Mouse (Mus musculus) intestine, embryonic 16.5 days (tissue): Measurements from ENCODE around the gene Trmt2a. TPM values are rescaled to one million over a fixed set of nuclear protein-coding genes. Genes with fewer than 3 reads are reported as not detected.

Source experiments
- ATAC-seq: fragments of 200-750 bp; cut with Nextera tagmentation; 2 replicates; pipeline ENCODE4 v1.8.0; 2017; ENCODE audit warnings: moderate TSS enrichment, moderate library complexity
- H3K27ac ChIP-seq: fragments of 300-500 bp; sonication (generic); 2 replicates; pipeline ENCODE4 v1.5.1; 2014; ENCODE audit warnings: mild to moderate bottlenecking, low read length
- H3K27me3 ChIP-seq: fragments of 300-500 bp; sonication (generic); replicated peaks from 2 replicates; pipeline ENCODE4 v1.6.1; 2014; ENCODE audit warnings: low read length, control low read depth, mixed read lengths; ENCODE audit not compliant: control insufficient read depth, insufficient read depth
- H3K36me3 ChIP-seq: fragments of 300-500 bp; sonication (generic); 2 replicates; pipeline ENCODE4 v1.6.1; 2014; ENCODE audit warnings: low read length, control low read depth; ENCODE audit not compliant: control insufficient read depth, insufficient read depth
- H3K4me1 ChIP-seq: fragments of 300-500 bp; sonication (generic); 2 replicates; pipeline ENCODE4 v1.6.1; 2014; ENCODE audit warnings: low read length, control low read depth, mixed read lengths; ENCODE audit not compliant: control insufficient read depth, insufficient read depth
- H3K4me2 ChIP-seq: fragments of 300-500 bp; sonication (generic); 2 replicates; pipeline ENCODE4 v1.6.1; 2014; ENCODE audit warnings: low read depth, low read length, control low read depth
- H3K4me3 ChIP-seq: fragments of 300-500 bp; sonication (generic); 2 replicates; pipeline ENCODE4 v1.5.1; 2014; ENCODE audit warnings: mild to moderate bottlenecking, low read length
- H3K9ac ChIP-seq: fragments of 300-500 bp; sonication (generic); 2 replicates; pipeline ENCODE4 v1.6.1; 2014; ENCODE audit warnings: low read depth, low read length
- H3K9me3 ChIP-seq: fragments of 300-500 bp; sonication (generic); 2 replicates; pipeline ENCODE4 v1.6.1; 2016; ENCODE audit warnings: low read length, control low read depth; ENCODE audit not compliant: control insufficient read depth
- WGBS: fragments of 180-500 bp; shearing (Covaris S2); extraction: QIAGEN DNeasy Blood & Tissue Kit; methylation state at CpG from one replicate; pipeline ENCODE4 v1.1.7; 2014; 5-methylcytosine and 5-hydroxymethylcytosine counted together
- polyA plus RNA-seq: library from polyadenylated mRNA; unstranded; fragments of >200 nt; fragmentation: Nextera tagmentation; extraction: Ambion mirVana; gene quantifications from 2 replicates; pipeline ENCODE4 v1.2.1, GENCODE M21; 2015

Trmt2a gene
- polyA plus RNA-seq, 1 experiment from 2014 or later, result 107 TPM

GRCm38 (mm10) chr16:18214858-18215257 is 33.6 kb upstream of the Trmt2a start:
- WGBS, result 79% methylated on average over 7 of the region's 7 CpGs
- H3K9me3 ChIP-seq, result no peaks in the 10 kb centered on the region
- 0 out of 2 replicates have a peak, but pooled peaks cover 2% of the 10 kb centered on the region for H3K27me3 ChIP-seq
- no peak for ATAC-seq
- no peak overlapping the region for H3K27ac ChIP-seq
- no peak overlapping the region for H3K4me2 ChIP-seq
- H3K4me1 ChIP-seq, result peaks cover 14% of the 10 kb centered on the region
- H3K4me3 ChIP-seq, result no peak overlapping the region
- H3K9ac ChIP-seq, result no peak overlapping the region
- H3K36me3 ChIP-seq, result no peaks in the 10 kb centered on the region

- H3K4me1 ChIP-seq, result peaks cover 14% of the 10 kb centered on the region
- H3K9me3 ChIP-seq, result no peaks in the 10 kb centered on the region
- H3K4me2 ChIP-seq, result no peak within 1 kb of the TSS
- H3K9ac ChIP-seq, result no peak within 1 kb of the TSS
- ATAC-seq, result no peak
- 0 out of 2 replicates have a peak, but pooled peaks cover 2% of the 10 kb centered on the region for H3K27me3 ChIP-seq
- no peak within 1 kb of the TSS for H3K4me3 ChIP-seq
- H3K27ac ChIP-seq, result no peak within 1 kb of the TSS
- WGBS, result 89% methylated on average over 4 of the region's 4 CpGs
- peaks cover 1% of the 10 kb centered on the region; the same call in 1 of the 2 replicates for H3K36me3 ChIP-seq
Measured at GRCm38 (mm10) chr16:18217579-18217978, 30.9 kb upstream of the Trmt2a start, which contains the start of gene Ccdc188. Gene Ccdc188 (plus strand): TSS chr16:18217879.

DNA sequence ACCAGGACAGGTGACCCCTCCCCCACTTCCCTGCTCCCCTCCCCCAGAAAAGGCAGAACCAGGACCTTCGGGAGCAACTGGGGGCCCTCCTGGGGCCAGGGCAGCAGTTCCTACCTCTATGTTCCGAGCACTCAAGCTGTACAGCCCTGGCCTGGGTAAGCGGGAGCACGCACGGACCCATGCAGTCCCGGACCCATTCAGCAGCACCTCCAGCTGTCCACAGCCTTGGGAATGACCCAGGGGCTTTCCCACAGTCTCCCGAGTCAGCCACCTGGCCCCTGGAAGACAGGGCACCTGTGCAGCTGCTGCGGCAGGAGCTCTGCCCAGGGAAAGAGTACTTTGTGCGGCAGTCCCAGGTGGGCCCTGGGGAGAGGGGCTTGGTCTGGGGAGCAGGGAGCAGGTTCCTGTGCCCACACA is 29.9 kb upstream of the Trmt2a start:
- H3K4me3 ChIP-seq, result no peak overlapping the region
- peaks cover 14% of the 10 kb centered on the region for H3K4me1 ChIP-seq
- H3K27ac ChIP-seq, result no peak overlapping the region
- H3K9me3 ChIP-seq, result no peaks in the 10 kb centered on the region
- 0 out of 2 replicates have a peak, but pooled peaks cover 1% of the 10 kb centered on the region for H3K27me3 ChIP-seq
- peaks cover 7% of the 10 kb centered on the region; the same call in 1 of the 2 replicates for H3K36me3 ChIP-seq
- WGBS, result 75% methylated on average over 9 of the region's 9 CpGs
- no peak for ATAC-seq
- H3K9ac ChIP-seq, result no peak overlapping the region
- no peak overlapping the region for H3K4me2 ChIP-seq

GRCm38 (mm10) chr16:18220001-18220400 is 28.5 kb upstream of the Trmt2a start:
- 30% methylated on average over 8 of the region's 8 CpGs for WGBS

GRCm38 (mm10) chr16:18220856-18221542 is 27.5 kb upstream of the Trmt2a start:
- 88% methylated on average over 6 of the region's 6 CpGs for whole genome bisulfite sequencing

More at GRCm38 (mm10) chr16:18220001-18220400, 28.5 kb upstream of the Trmt2a start:
- peak overlapping the region; percentile 1; the same call in 1 of the 2 replicates for H3K9ac ChIP-seq
- H3K4me3 ChIP-seq, result no peak overlapping the region
- ATAC-seq, result peak; percentile 82
- H3K27ac ChIP-seq, result peak overlapping the region; percentile 1; the same call in 1 of the 2 replicates
- H3K27me3 ChIP-seq, result no peaks in the 10 kb centered on the region
- H3K4me2 ChIP-seq, result no peak overlapping the region
- no peaks in the 10 kb centered on the region for H3K9me3 ChIP-seq
- H3K36me3 ChIP-seq, result peaks cover 15% of the 10 kb centered on the region
- H3K4me1 ChIP-seq, result peaks cover 14% of the 10 kb centered on the region

DNA sequence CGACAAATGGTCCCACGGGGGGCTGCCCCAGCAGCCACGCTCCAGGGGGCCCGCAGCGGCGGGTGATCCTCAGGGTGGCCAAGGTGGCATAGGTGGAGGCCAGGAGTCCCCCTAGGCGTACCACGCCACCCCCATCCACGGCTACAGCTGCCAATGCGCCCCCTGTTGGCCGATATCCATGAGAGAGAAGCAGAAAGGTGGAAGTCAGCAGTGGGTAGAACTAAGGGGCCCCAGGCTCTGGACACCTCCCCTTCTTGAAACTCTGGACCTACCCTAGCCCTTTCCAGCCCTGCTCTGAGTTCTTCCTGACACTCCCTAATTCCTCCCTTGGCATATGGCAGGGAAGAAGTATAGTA is 27.0 kb upstream of the Trmt2a start:
- H3K36me3 ChIP-seq, result peaks cover 20% of the 10 kb centered on the region
- WGBS, result 76% methylated on average over 11 of the region's 11 CpGs
- H3K4me1 ChIP-seq, result peaks cover 14% of the 10 kb centered on the region
- no peak overlapping the region for H3K4me3 ChIP-seq
- H3K27ac ChIP-seq, result no peak overlapping the region
- no peaks in the 10 kb centered on the region for H3K27me3 ChIP-seq
- H3K4me2 ChIP-seq, result no peak overlapping the region
- no peak for ATAC-seq
- H3K9ac ChIP-seq, result no peak overlapping the region
- H3K9me3 ChIP-seq, result no peaks in the 10 kb centered on the region

More at GRCm38 (mm10) chr16:18220856-18221542, 27.5 kb upstream of the Trmt2a start:
- H3K27me3 ChIP-seq, result no peaks in the 10 kb centered on the region
- peaks cover 14% of the 10 kb centered on the region for H3K4me1 ChIP-seq
- H3K9ac ChIP-seq, result no peak overlapping the region
- H3K36me3 ChIP-seq, result peaks cover 20% of the 10 kb centered on the region
- H3K27ac ChIP-seq, result peak overlapping the region; percentile 23; the same call in 1 of the 2 replicates
- H3K4me3 ChIP-seq, result no peak overlapping the region
- no peaks in the 10 kb centered on the region for H3K9me3 ChIP-seq
- no peak for ATAC-seq
- no peak overlapping the region for H3K4me2 ChIP-seq

- Histone ChIP-seq H3K36me3 (peaks cover 22% of the 10 kb centered on the region), H3K27ac (no peak overlapping the region), H3K4me2 (no peak overlapping the region), H3K4me1 (peaks cover 14% of the 10 kb centered on the region), H3K4me3 (no peak overlapping the region), H3K9ac (no peak overlapping the region), H3K27me3 (no peaks in the 10 kb centered on the region), H3K9me3 (no peaks in the 10 kb centered on the region)
- ATAC-seq, result no peak
- WGBS, result 78% methylated on average over 11 of the region's 11 CpGs
Measured at GRCm38 (mm10) chr16:18222188-18222587, 26.3 kb upstream of the Trmt2a start.

DNA sequence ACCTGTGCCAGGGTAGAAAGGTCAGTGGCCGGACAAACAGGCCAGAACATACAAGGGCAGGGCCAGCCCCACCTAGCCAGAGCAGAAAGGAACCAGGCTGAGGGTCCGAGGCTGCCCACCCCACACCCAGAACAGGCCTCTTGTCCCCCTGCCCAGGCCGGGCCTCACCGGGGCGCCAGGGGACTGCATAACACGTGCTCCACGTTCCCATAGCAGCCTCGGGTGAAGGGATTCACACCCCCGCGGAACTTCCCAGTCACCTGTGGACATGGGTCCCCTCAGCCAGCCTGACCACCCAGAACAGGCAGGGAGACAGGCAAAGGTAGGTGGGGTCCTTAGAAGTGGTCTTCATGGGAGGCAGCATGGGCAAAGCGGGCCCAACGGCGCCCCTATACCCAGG is 21.3 kb upstream of the Trmt2a start:
- Histone ChIP-seq H3K9me3 (no peaks in the 10 kb centered on the region), H3K4me1 (peaks cover 7% of the 10 kb centered on the region), H3K4me2 (no peak overlapping the region), H3K27me3 (no peaks in the 10 kb centered on the region), H3K4me3 (no peak overlapping the region), H3K27ac (no peak overlapping the region), H3K36me3 (peaks cover 22% of the 10 kb centered on the region), H3K9ac (no peak overlapping the region)
- no peak for ATAC-seq
- 92% methylated on average over 13 of the region's 13 CpGs for WGBS

GRCm38 (mm10) chr16:18227897-18228422 is 20.5 kb upstream of the Trmt2a start:
- H3K27ac ChIP-seq, result no peak overlapping the region
- no peak overlapping the region for H3K9ac ChIP-seq
- H3K4me3 ChIP-seq, result no peak overlapping the region
- no peaks in the 10 kb centered on the region for H3K27me3 ChIP-seq
- H3K36me3 ChIP-seq, result peaks cover 17% of the 10 kb centered on the region
- no peak for ATAC-seq
- no peaks in the 10 kb centered on the region for H3K9me3 ChIP-seq
- 94% methylated on average over 20 of the region's 20 CpGs for WGBS
- H3K4me2 ChIP-seq, result no peak overlapping the region
- peaks cover 7% of the 10 kb centered on the region for H3K4me1 ChIP-seq
